Mouse (Mus musculus) gastrocnemius, postnatal 10 days (tissue): ENCODE measurements around the gene Wdr91. TPM values are rescaled to one million over a fixed set of nuclear protein-coding genes. Genes with fewer than 3 reads are reported as not detected.

Experiments used
- DNase-seq: peaks from one replicate; pipeline ENCODE4 v3.0.0; 2021; ENCODE audit warnings: mixed read lengths
- long read RNA-seq, 2 experiments: library from polyadenylated mRNA; stranded (forward); transcript quantifications; one replicate each; pipeline ENCODE4 v2.0.0; 2021
- total RNA-seq, 2 experiments: library from RNA; stranded (reverse); gene quantifications; 2 replicates each; pipeline ENCODE4 v1.2.3; 2021

Gene Wdr91
- 10 to 100 TPM; 12.0 to 15.6 TPM for total RNA-seq
- long read RNA-seq, experiment 1, transcript Wdr91-201 (15 exons, 2,682 nt) = major isoform, 6 of 12 reads
- long read RNA-seq, experiment 1, partial matches to known transcripts = 2 of 12 reads
- long read RNA-seq, experiment 1, other reads (novel, unspliced or antisense) = 4 of 12 reads
- long read RNA-seq, experiment 2, partial matches to known transcripts = 4 of 15 reads
- long read RNA-seq, experiment 2, other reads (novel, unspliced or antisense) = 7 of 15 reads

DNA sequence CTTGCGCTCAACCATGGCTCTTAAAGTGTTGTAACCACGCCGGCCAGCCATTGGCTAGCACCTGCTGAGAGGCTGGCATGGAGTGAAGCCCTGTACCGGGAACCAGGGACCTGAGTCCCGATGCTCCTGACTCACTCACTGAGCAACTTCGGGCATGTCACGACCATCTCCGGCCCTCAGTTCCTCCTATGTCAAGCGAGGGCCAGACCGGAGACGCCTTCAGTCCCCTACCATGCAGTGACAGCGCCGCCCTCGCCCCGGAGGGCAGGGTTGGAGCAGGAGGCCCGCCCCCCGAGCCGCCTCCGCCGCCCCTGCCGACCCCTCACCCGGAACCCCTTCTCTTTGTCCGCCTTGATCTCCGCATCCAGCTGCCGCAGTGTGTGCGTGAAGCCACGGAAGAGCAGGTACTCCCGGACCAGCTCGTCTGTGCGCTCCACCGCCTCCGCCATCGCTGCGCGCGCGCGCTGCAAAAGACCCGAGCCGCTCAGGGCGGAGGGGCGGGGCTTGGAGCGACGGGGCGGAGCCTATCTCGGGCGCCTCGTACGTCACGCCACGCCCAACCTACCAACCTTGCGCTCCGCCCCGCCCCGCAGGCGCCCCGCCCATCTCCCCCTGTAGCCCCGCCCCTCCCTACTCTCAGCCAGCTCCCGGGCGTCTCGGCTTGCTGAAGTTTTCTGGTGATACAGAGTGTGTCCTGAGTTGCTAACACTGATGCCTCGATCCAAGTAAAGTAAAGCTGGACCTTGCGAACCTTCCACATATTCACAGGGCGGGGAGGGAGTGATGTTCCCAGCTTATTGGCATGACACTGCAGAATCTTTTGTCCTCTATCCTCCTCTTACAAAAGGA is at the start of gene Wdr91:
TSS of gene Wdr91 (minus strand) at position 506 of the 849 bp plus-strand sequence.
- DNase-seq = peak; percentile 99

DNA sequence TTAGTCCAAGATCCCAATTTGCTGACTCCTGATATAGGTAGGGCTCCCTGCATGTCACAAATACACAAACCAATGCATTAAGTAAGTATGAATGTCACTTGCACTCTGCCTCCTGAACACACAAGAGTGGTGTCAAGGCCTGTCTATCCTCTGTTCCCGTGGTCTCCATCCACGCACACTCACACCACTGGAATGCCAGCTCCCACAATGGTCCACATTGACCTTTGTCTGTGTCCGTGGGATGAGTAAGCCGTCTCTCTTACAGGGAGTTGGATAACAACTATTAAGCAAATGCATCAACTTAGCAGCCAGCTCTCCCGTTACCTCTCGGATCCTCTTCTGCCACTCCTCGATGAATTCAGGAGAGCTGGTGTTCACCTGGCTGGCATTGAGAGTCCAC is 48.5 kb upstream of the Wdr91 start:
- DNase-seq = no peak

DNA sequence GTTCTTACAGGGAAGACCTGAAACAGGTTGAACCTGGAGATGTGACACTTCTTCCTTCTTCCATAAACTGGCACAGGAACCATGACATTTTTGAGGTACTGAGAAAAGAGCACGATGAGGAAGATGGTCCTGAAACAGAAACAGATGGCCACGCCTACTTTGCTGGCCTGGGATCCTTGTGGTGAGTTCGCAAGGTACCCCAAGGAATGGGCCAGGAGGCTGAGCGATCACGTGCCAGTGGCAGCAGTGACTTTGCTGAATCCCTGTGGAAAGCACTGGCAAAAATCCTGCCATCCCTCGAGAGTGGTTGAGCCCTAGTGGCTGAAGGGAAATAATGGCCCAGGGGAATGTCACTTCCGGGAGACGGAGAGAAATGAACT is 45.2 kb upstream of the Wdr91 start:
- DNase-seq = no peak

DNA sequence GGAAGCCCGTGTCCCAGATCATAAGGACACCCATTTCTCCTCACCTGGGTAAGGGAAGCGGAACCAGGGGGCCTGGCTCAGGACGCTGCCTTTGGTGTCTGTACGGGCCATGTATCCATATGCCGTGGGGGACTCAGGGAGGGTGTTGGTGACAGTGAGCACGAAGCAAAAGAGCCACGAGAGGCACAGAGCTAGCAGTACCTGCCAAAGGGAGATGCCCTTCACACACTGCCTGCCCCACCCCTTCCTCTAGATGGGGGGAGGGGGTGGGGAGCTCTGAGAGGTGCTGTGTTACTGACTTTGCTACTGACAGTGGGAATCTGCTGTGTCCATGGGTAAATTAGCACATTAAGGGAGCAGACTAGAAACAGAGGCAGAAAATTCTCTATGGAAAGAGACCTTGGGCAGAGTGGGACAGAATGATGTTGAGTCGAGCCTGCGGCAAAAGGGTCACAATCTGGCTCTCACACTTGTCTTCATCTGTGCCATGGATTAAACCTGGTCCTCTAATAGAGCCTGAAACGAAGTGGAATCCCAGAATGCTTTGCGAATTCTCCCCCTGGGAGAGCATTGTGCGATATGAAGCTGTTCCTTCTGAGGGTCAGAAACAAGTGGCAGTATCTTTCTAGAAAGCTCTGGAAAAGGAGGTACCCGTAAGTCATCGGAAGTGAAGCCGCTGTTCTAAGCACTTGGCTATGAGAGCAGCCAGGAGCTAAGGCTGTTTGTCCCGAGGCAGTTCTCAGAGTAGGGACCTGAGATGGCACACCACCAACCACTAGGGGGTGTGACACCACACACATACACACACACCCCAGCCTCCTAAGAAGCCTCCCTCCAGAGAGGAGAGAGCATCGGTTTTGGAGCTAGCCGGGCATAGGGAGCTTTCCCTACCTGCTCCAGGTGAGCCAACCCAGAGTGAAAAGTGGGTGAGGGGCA is 44.5 kb upstream of the Wdr91 start:
- no peak for DNase-seq

DNA sequence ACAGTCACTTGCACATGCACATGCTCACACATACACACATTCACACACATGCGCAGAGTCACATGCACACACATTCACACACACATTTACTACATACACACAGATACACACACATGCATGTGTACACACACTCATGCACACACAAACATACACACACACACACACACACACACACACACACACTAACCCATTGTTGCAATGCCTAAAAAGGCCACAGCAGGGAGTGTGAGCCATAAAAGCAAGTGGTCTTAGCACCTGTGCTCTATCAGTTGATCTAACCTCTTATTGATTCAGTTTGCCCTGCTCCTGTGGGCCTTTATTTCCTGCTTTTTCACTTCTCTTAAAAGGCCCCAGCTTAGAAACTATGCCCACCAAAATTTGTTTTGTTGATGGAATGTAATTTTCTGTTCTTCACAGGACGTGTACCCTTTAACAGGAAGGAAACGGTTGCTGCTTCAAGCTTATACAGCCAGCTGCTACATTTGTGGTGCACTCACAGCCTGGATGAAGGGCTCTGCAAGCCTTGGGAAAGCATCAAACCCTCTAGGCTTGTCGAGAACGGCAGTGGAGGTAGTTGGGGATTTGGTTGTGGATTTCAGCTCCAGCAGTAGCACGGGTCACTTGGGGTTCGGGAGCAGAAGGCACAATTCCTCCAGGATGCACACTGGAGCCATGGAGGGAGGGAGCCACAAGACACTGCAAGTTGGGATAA is 41.4 kb upstream of the Wdr91 start:
- no peak for DNase-seq

DNA sequence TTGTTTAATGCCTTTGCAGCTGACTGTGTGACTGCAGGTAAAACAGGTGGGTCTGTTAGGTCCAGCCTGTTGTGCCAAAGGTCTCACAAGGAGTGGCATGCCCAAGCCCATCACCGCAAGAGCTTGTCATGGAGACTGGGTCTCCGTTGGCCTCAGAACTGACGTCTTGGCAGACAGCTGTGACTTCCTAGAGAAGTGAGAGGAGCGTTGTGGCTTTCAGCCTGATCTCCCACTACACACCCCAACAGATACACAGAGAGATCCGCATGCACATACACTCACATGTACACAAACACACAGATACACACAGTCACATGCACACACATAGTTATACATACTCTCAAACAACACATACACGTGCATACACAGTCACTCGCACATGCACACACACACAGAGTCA is 40.8 kb upstream of the Wdr91 start:
- DNase-seq = no peak

DNA sequence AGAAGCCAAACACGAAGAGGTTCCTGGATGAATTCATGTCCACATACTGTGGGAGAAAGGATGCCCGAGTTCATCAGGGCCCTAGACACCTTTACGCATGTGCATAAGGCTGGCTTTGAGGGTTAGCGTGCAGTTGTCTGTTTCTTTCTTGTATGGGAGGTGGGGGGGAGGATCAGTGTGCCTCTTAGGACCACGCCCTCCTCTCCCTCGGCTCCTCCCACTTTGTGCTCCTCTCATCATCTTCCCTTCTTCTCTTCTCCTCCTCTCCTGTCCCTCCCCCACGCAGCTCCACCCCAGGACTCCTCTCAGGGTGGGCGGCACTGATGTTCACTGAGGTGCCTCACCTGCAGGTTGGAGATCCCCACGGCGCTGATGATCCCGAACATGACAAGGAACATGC is 37.8 kb upstream of the Wdr91 start:
- no peak for DNase-seq

DNA sequence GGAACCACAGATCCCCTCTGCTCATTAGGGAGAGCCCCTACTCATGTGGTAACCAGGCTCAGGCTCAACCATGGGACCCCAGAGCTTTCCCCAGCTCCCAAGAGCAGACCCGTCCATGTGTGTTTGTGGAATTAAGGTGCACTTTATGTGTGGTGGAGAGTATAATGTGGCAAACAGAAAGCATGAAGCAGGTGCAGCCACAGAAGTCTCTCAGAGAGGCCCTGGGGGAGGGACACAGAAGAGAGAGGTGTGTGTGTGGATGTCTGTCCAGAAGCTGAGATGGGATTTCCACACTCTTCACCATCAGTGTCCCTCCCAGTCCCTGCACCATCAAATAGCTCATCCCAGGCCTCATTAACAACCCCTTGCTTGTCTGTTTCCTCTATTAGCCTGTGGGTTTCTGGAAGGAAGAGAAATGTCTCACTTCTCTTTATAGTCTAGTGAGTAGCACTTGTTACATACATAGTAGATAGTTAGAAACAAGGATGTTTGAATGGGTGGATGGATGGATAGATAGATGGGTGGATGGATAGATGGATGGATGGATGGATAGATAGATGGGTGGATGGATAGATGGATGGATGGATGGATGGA is 35.9 kb upstream of the Wdr91 start:
- no peak for DNase-seq

DNA sequence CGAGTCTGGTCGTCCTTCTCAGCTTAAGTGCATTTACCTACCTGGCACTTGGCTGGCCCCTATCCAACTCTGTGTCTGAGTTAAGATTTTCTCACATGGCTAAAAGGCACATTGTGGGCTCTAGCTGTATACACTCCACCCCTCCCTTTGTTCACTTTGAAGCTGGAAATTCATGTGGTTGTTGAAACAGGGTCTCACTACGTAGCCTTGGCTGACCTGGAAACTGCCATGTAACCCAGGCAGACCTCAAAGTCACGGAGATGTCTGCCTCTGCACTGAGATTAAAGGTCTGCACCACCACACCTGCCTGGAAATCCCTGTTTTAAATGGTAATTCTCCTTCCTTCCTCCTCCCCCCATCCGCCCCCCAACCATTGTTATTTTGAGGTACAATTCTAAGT is 32.8 kb upstream of the Wdr91 start:
- DNase-seq = no peak

DNA sequence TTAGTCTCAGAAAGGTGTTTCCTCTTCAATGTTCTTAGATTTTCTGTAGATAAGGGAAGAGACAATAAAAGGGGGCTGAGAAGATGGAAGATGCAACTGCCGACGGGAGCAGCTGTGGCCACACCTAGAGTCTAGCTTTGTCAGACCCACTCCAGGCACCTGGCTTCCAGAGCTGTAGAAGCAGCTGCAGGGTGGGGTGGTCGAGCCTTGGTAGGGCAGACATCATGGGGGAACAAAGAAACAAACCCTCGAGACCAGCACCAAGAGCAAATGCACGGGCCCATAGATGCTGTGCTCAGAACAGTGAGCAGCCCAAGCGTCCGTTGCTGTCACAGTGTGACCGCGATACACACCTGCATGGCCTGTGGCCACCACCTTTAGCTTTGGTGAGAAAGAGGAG is 31.8 kb upstream of the Wdr91 start:
- DNase-seq = no peak

DNA sequence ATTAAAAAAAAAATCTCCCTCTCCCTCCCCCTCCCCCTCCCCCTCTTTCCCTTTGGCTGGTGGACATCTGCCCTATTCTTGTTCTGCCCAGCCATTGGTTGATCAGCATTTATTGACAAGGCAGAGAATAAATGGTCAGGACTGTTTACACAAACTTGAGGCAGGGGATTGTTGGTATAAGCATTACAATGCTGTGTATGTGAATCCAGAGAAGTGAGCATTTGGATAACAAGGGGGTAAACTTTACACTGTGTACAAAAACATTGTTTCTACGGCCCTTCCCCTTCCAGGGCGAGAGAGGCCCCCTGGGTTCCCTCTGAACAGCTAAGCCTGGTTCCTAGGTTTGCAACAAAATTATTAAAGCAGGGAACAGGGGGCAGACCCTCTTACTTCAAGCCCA is 30.8 kb upstream of the Wdr91 start:
- DNase-seq = no peak

DNA sequence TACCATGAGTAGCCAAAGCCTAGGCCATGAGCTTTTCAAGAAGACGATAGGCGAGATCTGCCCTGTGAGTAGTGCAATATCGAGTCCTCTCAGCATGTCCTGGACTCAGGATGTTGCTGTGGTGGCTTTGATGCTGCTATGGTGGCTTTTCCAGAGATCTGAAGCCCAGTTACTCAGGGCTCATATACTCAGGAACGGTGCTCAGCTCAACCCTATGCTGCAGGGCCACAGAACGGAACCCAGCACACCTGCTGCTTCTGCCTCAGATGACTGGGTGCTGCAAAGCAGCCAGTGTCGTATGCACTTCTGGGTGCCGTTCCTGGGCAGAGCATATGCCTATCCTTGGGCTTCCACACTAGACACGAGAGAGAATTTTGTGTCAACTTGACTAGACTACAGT is 28.8 kb upstream of the Wdr91 start:
- DNase-seq = no peak

DNA sequence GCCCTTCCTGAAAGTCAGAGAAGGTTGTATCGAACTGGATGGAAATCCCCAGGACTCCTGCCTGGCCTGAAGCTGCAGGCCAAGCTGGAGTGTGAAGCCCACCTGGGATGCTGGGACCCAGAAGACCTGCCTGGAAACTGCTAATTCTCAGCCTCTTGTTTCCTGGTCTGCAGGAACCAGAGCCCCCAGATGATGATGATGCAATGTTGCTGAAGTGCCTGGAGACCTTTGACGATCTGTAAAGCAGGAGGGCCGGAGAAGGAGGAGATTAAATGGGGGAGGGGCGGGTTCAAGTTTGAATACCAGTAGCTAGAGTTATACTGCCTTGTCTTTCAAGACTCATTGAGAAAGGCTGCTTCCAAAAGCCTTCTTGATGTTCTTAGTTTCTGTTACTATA is 28.3 kb upstream of the Wdr91 start:
- no peak for DNase-seq

DNA sequence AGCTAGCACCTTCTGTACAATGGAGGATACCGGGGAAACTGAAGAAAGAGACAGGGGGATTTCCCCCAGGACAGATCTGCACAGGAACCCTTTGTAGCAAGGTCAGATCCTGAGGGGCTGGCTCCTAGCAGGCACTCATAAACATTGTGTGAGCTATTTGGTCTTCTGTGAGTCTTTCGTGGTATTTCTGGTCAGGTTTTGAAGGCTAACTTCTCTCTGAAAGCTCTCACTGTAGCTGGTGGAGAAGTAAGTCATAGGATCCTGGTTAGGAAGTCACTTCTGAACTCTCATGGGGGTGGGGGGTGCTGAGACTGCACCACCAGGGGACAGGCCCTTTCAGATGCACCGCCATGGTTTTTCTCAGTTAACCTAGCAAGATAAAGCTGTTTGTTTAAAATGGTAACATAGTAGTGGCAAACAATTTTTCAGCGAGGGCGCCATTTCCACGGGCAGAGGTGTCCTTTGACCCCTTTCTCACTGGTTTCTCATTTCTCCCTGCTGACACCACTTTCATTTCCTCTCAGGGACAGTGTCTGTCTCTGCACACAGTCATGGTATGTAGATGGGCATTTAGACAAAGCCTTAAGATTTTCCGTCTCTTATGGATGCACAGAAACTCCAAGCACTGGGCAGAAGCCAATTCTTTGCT is 27.7 kb upstream of the Wdr91 start:
- no peak for DNase-seq

DNA sequence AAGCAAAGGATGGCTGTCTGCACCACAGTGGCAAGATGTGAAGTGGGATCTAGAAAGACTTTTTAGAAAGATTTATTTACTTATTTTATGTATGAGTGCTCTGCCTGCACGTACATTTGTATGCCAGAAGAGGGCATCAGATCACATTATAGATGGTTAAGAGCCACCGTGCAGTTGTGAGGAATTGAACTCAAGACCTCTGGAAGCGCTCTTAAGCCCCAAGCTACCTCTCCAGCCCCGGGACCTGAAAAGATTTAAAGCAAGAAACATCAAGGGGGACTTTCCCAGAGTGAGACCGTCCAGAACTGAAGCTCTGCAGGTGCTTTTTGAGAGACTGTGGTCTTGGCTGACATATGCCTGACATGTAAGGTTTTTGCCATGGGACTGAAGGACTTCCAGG is 26.1 kb upstream of the Wdr91 start:
- no peak for DNase-seq

DNA sequence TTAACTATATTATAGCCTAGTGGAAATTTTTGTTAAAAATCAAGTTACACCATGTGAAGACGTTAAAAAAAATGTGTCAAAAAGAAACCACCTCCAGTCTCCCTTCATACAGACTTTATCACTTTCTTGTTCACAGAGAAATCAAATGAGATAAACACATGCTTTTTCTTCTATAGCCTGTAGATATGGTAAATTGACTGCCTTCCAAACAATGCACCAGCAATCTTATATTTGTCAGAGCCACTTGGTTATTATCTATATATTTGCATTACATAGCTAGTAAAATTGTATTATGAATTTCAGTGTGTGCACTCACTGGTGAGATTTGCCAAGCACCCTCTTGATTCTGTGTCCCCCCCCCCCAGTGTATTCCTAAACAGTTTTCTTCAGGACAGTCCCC is 22.0 kb upstream of the Wdr91 start:
- no peak for DNase-seq

DNA sequence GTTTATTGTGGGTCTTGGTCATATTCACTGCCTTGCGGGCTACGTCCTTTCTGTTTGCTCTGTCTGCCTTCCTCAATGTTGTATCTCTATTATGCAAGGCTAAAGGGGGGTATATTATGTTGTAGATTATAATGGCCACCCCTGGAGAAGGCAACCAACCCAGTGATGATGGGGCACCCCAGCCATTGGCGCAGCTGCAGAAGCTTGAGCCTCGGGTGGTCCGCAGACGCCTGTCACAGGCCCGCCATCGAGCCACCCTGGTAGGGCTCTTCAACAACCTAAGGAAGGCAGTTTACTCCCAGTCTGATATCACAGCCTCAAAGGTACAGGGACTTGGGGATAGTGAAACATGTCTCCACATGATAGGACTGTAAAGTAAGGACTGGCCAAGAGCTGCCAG is 16.9 kb upstream of the Wdr91 start:
- no peak for DNase-seq

DNA sequence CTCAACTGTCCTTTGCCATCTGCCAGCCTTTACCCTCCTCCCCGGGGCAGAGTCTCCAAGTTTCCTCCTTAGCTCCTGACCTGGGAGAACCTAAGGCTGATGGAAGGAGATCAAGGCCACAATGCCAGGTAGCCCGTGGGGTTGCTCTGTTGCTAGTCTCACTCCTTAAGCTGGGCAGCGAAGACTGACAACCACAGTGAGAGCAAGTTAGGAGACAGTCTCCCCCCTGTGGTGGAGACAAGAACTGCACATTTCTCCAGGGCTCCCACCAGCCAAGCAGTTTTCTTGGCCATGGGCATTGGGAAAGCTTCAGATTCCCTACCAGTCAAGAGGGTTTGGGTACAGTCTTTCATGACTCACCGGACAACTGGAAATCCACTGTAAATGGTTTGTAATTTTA is 16.5 kb upstream of the Wdr91 start:
- peak; percentile 75 for DNase-seq

DNA sequence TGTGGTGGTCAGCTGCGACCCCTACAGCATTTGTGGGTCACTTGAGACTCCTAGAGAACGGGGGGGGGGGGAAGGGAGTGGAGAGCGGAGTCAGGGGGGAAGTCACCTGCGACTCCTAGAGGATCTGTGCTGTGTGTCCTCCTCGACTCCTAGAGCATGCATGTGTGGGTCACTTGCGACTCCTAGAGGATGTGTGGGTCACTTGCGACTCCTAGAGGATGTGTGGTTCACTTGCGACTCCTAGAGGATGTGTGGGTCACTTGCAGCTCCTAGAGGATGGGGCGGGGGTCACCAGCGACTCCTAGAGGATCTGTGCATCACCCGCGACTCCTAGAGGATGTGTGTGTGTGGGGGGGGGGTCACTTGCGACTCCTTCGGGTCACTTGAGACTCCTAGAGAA is 11.3 kb upstream of the Wdr91 start:
- DNase-seq = peak; percentile 40

DNA sequence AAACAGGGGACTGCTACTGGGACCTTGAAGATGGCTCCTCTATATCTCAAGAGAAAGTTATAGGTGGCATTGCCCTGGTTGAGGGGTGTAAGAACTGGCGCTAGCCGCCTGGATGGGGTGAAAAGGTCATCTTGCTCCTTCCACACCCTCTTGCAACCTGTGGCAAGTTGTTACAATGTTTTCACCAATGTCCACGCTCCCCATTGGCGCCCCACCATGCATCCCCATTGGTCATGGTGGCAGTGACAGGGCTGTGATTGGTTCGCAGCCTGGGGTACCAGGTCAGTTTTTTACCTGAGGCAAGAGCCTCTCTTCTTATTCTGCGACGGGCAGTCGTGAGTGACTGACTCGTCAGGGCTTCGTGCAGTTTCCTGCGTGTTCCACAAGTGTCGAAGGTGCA is 10.0 kb upstream of the Wdr91 start:
- no peak for DNase-seq

DNA sequence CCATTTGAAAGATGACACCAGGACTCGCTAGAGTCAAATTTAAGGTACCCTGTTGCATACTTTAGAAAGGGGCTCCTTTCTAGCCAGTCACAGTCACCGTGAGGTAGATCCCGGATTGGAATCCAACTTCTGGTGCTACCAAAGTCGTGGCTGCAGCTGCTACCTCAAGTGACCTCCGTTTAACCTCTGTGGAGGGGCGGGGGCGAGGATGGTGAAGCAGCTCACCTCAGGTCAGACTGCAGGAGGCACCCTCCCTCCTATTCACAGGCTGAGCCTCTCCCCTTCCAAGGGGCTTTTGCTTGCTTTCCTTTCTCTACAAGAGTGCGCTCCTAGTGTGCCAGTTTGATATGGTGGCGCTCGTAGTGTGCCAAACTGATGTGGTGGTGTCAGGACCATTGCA is 9.3 kb upstream of the Wdr91 start, which contains the start of gene Stra8:
TSS of gene Stra8 (plus strand) at position 208 of the 400 bp plus-strand sequence.
- DNase-seq = no peak
